ENCODE assay signal across 7 mouse cellular contexts in genomic region chr6:83118825-83119733, GRCm38 (mm10). TPM values are rescaled to one million over a fixed set of nuclear protein-coding genes. Genes with fewer than 3 reads are reported as not detected.
DNase-seq lines count a peak whose midpoint lies in the region; ATAC-seq and TF ChIP-seq lines count a peak whose summit lies in the region.

No protein-coding gene starts in this region.

- 0 out of 2 replicates have a peak overlapping the region, but pooled peaks have one; percentile 11 for H3K9ac ChIP-seq in MEL (ENCODE audit: control insufficient read depth, low read depth, low read length, poor library complexity, severe bottlenecking)
- H3K9ac ChIP-seq in embryonic facial prominence, embryonic 13.5 days: peak overlapping the region; percentile 92
- 0 out of 2 replicates have a peak overlapping the region, but pooled peaks have one; percentile 89 for H3K9ac ChIP-seq in midbrain, embryonic 12.5 days (replicated peaks)

- TF ChIP-seq RAD21 in MEL (IDR thresholded peaks at IDR 0.05; ENCODE audit: low read depth, low read length): no peak

- H3K27me3 ChIP-seq in MEL (ENCODE audit: control insufficient read depth in 1 of 2, insufficient read depth in 2 of 2, low read length in 2 of 2): no peaks in the 10 kb centered on the region
- no peaks in the 10 kb centered on the region for H3K27me3 ChIP-seq in embryonic facial prominence, embryonic 13.5 days
- H3K27me3 ChIP-seq in midbrain, embryonic 12.5 days: no peaks in the 10 kb centered on the region

- peaks cover 44% of the 10 kb centered on the region for H3K79me2 ChIP-seq in MEL (ENCODE audit: control insufficient read depth, insufficient read depth, low read length, poor library complexity)

- H3K36me3 ChIP-seq in MEL (ENCODE audit: control insufficient read depth in 1 of 2, insufficient read depth in 2 of 2, low read length in 2 of 2): peaks cover 0 to 28% of the 10 kb centered on the region in 2 experiments; a peak in 2 of 4 replicates
- peaks cover 33% of the 10 kb centered on the region for H3K36me3 ChIP-seq in embryonic facial prominence, embryonic 13.5 days
- H3K36me3 ChIP-seq in midbrain, embryonic 12.5 days: peaks cover 30% of the 10 kb centered on the region

- no peak overlapping the region for H3K4me2 ChIP-seq in embryonic facial prominence, embryonic 13.5 days
- H3K4me2 ChIP-seq in midbrain, embryonic 12.5 days (replicated peaks): peak overlapping the region; percentile 78

- ATAC-seq in embryonic facial prominence, embryonic 13.5 days (ENCODE audit: insufficient number of reproducible peaks, insufficient read depth, low FRiP score, low TSS enrichment, low read depth): no peak
- ATAC-seq in midbrain, embryonic 12.5 days (ENCODE audit: low FRiP score, low read depth): no peak
- ATAC-seq in CD4-positive, CD25-positive, alpha-beta regulatory T cell, adult 4 months: no peak

- peak; percentile 48 to 54; a peak in 2 of 4 replicates for TF ChIP-seq POLR2A in MEL (IDR thresholded peaks at IDR 0.05; ENCODE audit: control insufficient read depth in 1 of 2, insufficient read depth in 1 of 2, low read depth in 1 of 2, low read length in 2 of 2, poor library complexity in 1 of 2)

- no peak overlapping the region for H3K4me3 ChIP-seq in MEL (ENCODE audit: control insufficient read depth in 1 of 2, insufficient read depth in 1 of 2, low read depth in 2 of 2, low read length in 2 of 2)
- H3K4me3 ChIP-seq in embryonic facial prominence, embryonic 13.5 days: 0 out of 2 replicates have a peak overlapping the region, but pooled peaks have one; percentile 80
- H3K4me3 ChIP-seq in midbrain, embryonic 12.5 days: peak overlapping the region; percentile 84; the same call in 1 of the 2 replicates

- 77% methylated on average over 14 of the region's 14 CpGs for WGBS in embryonic facial prominence, embryonic 13.5 days
- WGBS in midbrain, embryonic 12.5 days: 87% methylated on average over 14 of the region's 14 CpGs

- peak; percentile 14 for DNase-seq in kidney, postnatal 10 days
- DNase-seq in kidney, postnatal 14 days: no peak
- DNase-seq in MEL (ENCODE audit: low read depth, low spot score): peak; percentile 49
- DNase-seq in embryo, embryonic 10.5 days (ENCODE audit: low spot score): no peak

- 0 out of 2 replicates have a peak overlapping the region, but pooled peaks have one; percentile 19 for H3K27ac ChIP-seq in MEL (ENCODE audit: control insufficient read depth, low read depth, low read length)
- H3K27ac ChIP-seq in embryonic facial prominence, embryonic 13.5 days: peak overlapping the region; percentile 51; the same call in 1 of the 2 replicates
- peak overlapping the region; percentile 10; the same call in 1 of the 2 replicates for H3K27ac ChIP-seq in midbrain, embryonic 12.5 days (replicated peaks)

- no peaks in the 10 kb centered on the region for H3K9me3 ChIP-seq in MEL (replicated peaks; ENCODE audit: insufficient read depth, low read length)
- H3K9me3 ChIP-seq in embryonic facial prominence, embryonic 13.5 days: no peaks in the 10 kb centered on the region
- no peaks in the 10 kb centered on the region for H3K9me3 ChIP-seq in midbrain, embryonic 12.5 days

- TF ChIP-seq EP300 in MEL (IDR thresholded peaks at IDR 0.05; ENCODE audit: low read depth in 1 of 2, low read length in 2 of 2): no peak

- H3K4me1 ChIP-seq in MEL (ENCODE audit: control insufficient read depth in 1 of 2, insufficient read depth in 2 of 2, low read length in 2 of 2): peaks cover 0 to 27% of the 10 kb centered on the region in 2 experiments; a peak in 3 of 4 replicates
- peaks cover 66% of the 10 kb centered on the region for H3K4me1 ChIP-seq in embryonic facial prominence, embryonic 13.5 days
- H3K4me1 ChIP-seq in midbrain, embryonic 12.5 days: peaks cover 72% of the 10 kb centered on the region

- TF ChIP-seq CTCF in MEL (IDR thresholded peaks at IDR 0.05 in 2 of 3, conservative IDR thresholded peaks at IDR 0.05 in 1 of 3; ENCODE audit: control insufficient read depth in 1 of 3, insufficient read depth in 1 of 3, low read depth in 2 of 3, low read length in 3 of 3, poor library complexity in 1 of 3, severe bottlenecking in 1 of 3): no peak

TF ChIP-seq in MEL, 35 proteins besides CTCF, POLR2A, EP300 and RAD21:
- no peak for TF ChIP-seq RCOR1 (IDR thresholded peaks at IDR 0.05; ENCODE audit: low read depth, low read length)
- TF ChIP-seq CHD1 (IDR thresholded peaks at IDR 0.05; ENCODE audit: low read depth, low read length): no peak
- TF ChIP-seq KAT2A (conservative IDR thresholded peaks at IDR 0.05; ENCODE audit: low read depth, low read length): no peak
- TF ChIP-seq POLR2AphosphoS2 (IDR thresholded peaks at IDR 0.05; ENCODE audit: low read length): peak; percentile 89
- peak; percentile 0; the same call in 1 of the 2 replicates for TF ChIP-seq SMC3 (IDR thresholded peaks at IDR 0.05; ENCODE audit: low read depth, low read length)
- no peak for TF ChIP-seq ZKSCAN1 (IDR thresholded peaks at IDR 0.05; ENCODE audit: low read depth, low read length)
- TF ChIP-seq UBTF (IDR thresholded peaks at IDR 0.05; ENCODE audit: borderline replicate concordance, insufficient read depth, low read depth, low read length): no peak
- TF ChIP-seq ELF1 (IDR thresholded peaks at IDR 0.05; ENCODE audit: low read depth, low read length): no peak
- no peak for TF ChIP-seq MXI1 (IDR thresholded peaks at IDR 0.05; ENCODE audit: low read depth, low read length)
- TF ChIP-seq USF2 (IDR thresholded peaks at IDR 0.05; ENCODE audit: borderline replicate concordance in 1 of 2, insufficient read depth in 1 of 2, low read depth in 1 of 2, low read length in 2 of 2): no peak
- peak; percentile 53; the same call in 1 of the 2 replicates for TF ChIP-seq ZMIZ1 (IDR thresholded peaks at IDR 0.05; ENCODE audit: low read depth, low read length)
- TF ChIP-seq MAX (IDR thresholded peaks at IDR 0.05; ENCODE audit: low read length): no peak
- no peak for TF ChIP-seq ETS1 (IDR thresholded peaks at IDR 0.05; ENCODE audit: low read depth, low read length)

RNA-seq across cellular contexts. Expression of gene Wbp1, which starts 2.3 kb away (rescaled TPM):
- 35.0 and 42.4 TPM in 2 replicates for total RNA-seq in MEL (2012; rRNA removed)
- 10 to 100 TPM in 1 of 2 experiments, not detected in 1; 72.8 TPM for polyA plus RNA-seq in MEL (2012; ENCODE audit: insufficient read depth in 1 of 2, insufficient read length in 2 of 2, low read depth in 1 of 2, low replicate concordance in 2 of 2, missing spikeins in 1 of 2)
- 144 and 172 TPM in 2 replicates for polyA plus RNA-seq in embryonic facial prominence, embryonic 13.5 days (2015; fragmentation: Nextera tagmentation; extraction: Ambion mirVana)
- polyA plus RNA-seq in midbrain, embryonic 12.5 days (2016; fragmentation: Nextera tagmentation; extraction: Ambion mirVana): 210 and 223 TPM in 2 replicates
- 10 to 100 TPM; 20.4 to 23.6 TPM for polyA plus RNA-seq in CD4-positive, CD25-positive, alpha-beta regulatory T cell, adult 4 months (2017; shearing (Covaris generic))

RNA-seq across cellular contexts. Expression of gene Mogs, which starts 3.8 kb away (rescaled TPM):
- total RNA-seq in MEL (2012; rRNA removed): 167 and 209 TPM in 2 replicates
- polyA plus RNA-seq in MEL (2012; ENCODE audit: insufficient read depth in 1 of 2, insufficient read length in 2 of 2, low read depth in 1 of 2, low replicate concordance in 2 of 2, missing spikeins in 1 of 2): 100 to 1,000 TPM in 1 of 2 experiments, not detected in 1; 150 TPM
- polyA plus RNA-seq in embryonic facial prominence, embryonic 13.5 days (2015; fragmentation: Nextera tagmentation; extraction: Ambion mirVana): 45.0 and 45.6 TPM in 2 replicates
- 34.9 and 42.6 TPM in 2 replicates for polyA plus RNA-seq in midbrain, embryonic 12.5 days (2016; fragmentation: Nextera tagmentation; extraction: Ambion mirVana)
- 10 to 100 TPM in 1 of 2 experiments, 1 to 10 TPM in 1; 6.5 to 16.0 TPM for polyA plus RNA-seq in CD4-positive, CD25-positive, alpha-beta regulatory T cell, adult 4 months (2017; shearing (Covaris generic))

RNA-seq across cellular contexts. Expression of gene Ino80b, which starts 6.2 kb away (rescaled TPM):
- 25.8 and 30.6 TPM in 2 replicates for total RNA-seq in MEL (2012; rRNA removed)
- 10 to 100 TPM in 1 of 2 experiments, not detected in 1; 40.9 TPM for polyA plus RNA-seq in MEL (2012; ENCODE audit: insufficient read depth in 1 of 2, insufficient read length in 2 of 2, low read depth in 1 of 2, low replicate concordance in 2 of 2, missing spikeins in 1 of 2)
- 13.2 and 13.9 TPM in 2 replicates for polyA plus RNA-seq in embryonic facial prominence, embryonic 13.5 days (2015; fragmentation: Nextera tagmentation; extraction: Ambion mirVana)
- polyA plus RNA-seq in midbrain, embryonic 12.5 days (2016; fragmentation: Nextera tagmentation; extraction: Ambion mirVana): 18.4 and 19.4 TPM in 2 replicates
- 1 to 10 TPM in 1 of 2 experiments, under 1 TPM in 1; 0.56 to 3.3 TPM for polyA plus RNA-seq in CD4-positive, CD25-positive, alpha-beta regulatory T cell, adult 4 months (2017; shearing (Covaris generic))

RNA-seq across cellular contexts. Expression of gene Mrpl53, which starts 10.2 kb away (rescaled TPM):
- 91.3 and 93.7 TPM in 2 replicates for total RNA-seq in MEL (2012; rRNA removed)
- polyA plus RNA-seq in MEL (2012; ENCODE audit: insufficient read depth in 1 of 2, insufficient read length in 2 of 2, low read depth in 1 of 2, low replicate concordance in 2 of 2, missing spikeins in 1 of 2): 10 to 100 TPM in 1 of 2 experiments, not detected in 1; 63.8 TPM
- polyA plus RNA-seq in embryonic facial prominence, embryonic 13.5 days (2015; fragmentation: Nextera tagmentation; extraction: Ambion mirVana): 137 and 151 TPM in 2 replicates
- 122 and 129 TPM in 2 replicates for polyA plus RNA-seq in midbrain, embryonic 12.5 days (2016; fragmentation: Nextera tagmentation; extraction: Ambion mirVana)
- polyA plus RNA-seq in CD4-positive, CD25-positive, alpha-beta regulatory T cell, adult 4 months (2017; shearing (Covaris generic)): 10 to 100 TPM; 57.0 to 61.5 TPM

RNA-seq across cellular contexts. Expression of gene Rtkn, which starts 16.2 kb away (rescaled TPM):
- 5.2 and 5.4 TPM in 2 replicates for total RNA-seq in MEL (2012; rRNA removed)
- polyA plus RNA-seq in MEL (2012; ENCODE audit: insufficient read depth in 1 of 2, insufficient read length in 2 of 2, low read depth in 1 of 2, low replicate concordance in 2 of 2, missing spikeins in 1 of 2): 1 to 10 TPM in 1 of 2 experiments, not detected in 1; 8.3 TPM
- polyA plus RNA-seq in embryonic facial prominence, embryonic 13.5 days (2015; fragmentation: Nextera tagmentation; extraction: Ambion mirVana): 46.7 and 51.8 TPM in 2 replicates
- 31.9 and 39.5 TPM in 2 replicates for polyA plus RNA-seq in midbrain, embryonic 12.5 days (2016; fragmentation: Nextera tagmentation; extraction: Ambion mirVana)
- under 1 TPM in 1 of 2 experiments, not detected in 1; 0.49 TPM for polyA plus RNA-seq in CD4-positive, CD25-positive, alpha-beta regulatory T cell, adult 4 months (2017; shearing (Covaris generic))

Comparison
In these comparisons a context has a peak if more than half of its experiments do, and no peak if none do; other contexts are left out.
1. DNase-seq: peak in kidney, postnatal 10 days (single experiment) and MEL (single experiment); none in kidney, postnatal 14 days (single experiment) and embryo, embryonic 10.5 days (single experiment).
2. H3K4me3 ChIP-seq: peak in embryonic facial prominence, embryonic 13.5 days (single experiment) and midbrain, embryonic 12.5 days (single experiment); none in MEL (0 of 2).
3. H3K9ac ChIP-seq: peak in every context shown above with its lines; median percentile 92 in embryonic facial prominence, embryonic 13.5 days; 89 in midbrain, embryonic 12.5 days; 11 in MEL.
4. Peak in every context shown above with its lines, with median percentiles within 50 percentile points of each other: H3K27ac ChIP-seq.